Mouse (Mus musculus) cerebellum, adult 18-20 months (tissue): ENCODE measurements at regions not wholly inside any gene's neighbourhood (a gene's known extent, or its start where the extent isn't known, plus 50 kb on each side); places are given as distances from the start of the nearest gene placed in this dataset.

Source experiments
- DNase-seq, 2 experiments: peaks; one replicate each; pipeline ENCODE4 v3.0.0; 2021

DNA sequence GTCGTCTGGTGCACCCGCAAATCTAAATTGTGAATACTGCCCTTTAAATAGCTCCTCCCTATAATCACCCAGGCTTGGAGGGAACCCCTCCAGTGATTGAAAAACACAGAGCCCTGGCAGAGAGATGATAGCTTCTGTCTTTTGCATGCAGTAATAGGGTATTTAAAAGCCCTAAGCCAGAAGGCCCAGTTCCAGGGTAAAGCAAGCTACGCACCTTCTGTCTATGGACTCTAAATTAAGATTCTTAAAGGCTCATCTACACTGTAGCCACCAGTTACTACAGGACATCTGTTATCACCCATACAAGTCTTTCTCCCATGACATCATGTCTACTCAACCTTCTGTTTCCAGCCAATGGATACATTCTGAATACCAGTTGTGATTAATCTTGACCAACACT, 167.8 kb downstream of the Gm11361 start:
- DNase-seq, result no peak

- no peak for DNase-seq
These were observed 167.2 kb downstream of the Gm11361 start for GRCm38 (mm10) chr13:28424446-28425059.

DNA sequence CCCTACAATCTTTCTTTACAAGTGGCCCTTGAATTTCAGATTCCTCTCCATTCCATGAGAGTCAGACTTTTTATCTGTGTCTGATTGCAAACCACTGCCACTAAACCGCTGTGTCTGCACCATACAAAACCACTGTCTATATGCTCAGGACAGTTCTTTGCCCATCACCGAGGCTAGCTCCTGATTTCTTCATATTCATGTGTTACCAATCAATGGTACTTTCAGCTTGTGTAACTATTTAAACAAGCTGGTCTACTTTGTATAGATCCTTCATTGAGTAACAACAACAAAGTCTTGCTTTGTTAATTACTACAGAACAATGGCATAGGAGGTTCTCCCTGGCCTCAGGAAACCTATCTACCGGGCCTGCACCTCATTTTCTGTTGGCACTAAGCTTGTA, 164.0 kb downstream of the Gm11361 start:
- DNase-seq, result no peak

DNA sequence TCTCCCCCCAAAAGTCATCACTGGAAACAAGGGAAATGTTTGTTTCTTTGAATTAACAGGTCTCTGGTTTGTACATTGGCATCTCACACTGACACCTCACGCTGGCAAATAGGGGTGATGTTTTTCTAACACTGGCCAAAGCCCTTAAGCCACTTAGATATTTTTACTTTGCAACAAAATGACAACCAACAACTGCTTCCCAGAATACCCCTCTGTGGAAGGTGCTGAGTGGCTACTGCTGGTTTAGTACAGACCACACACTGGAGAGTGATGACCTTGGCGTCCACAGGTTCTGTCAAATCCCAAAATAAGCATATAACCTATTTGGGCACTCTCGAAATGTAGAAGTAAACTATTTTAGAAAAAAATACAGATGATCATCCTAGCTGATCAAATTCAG, 163.3 kb downstream of the Gm11361 start:
- DNase-seq, result no peak

DNA sequence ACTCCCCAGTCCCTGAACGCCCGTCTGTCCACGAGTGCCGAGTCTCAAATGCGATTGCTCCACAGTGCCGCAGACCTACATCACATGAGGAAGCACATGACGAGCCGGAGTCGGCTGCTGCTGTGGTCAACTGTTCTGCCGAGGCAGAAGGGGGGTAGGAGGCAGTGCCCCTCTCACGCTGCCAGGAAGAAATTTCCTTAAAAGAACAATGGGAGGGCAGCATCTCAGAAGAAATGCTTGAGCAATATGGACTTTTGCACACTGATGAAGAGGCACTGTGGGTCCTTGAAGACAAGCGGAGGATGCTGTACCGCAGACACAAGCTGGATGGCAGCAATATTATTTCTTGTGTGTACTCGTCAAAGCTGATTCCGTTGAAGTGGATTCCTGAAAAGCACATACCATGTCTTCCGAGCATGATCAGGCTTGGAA, 162.6 kb downstream of the Gm11361 start:
- DNase-seq, result peak; percentile 73 to 76

DNA sequence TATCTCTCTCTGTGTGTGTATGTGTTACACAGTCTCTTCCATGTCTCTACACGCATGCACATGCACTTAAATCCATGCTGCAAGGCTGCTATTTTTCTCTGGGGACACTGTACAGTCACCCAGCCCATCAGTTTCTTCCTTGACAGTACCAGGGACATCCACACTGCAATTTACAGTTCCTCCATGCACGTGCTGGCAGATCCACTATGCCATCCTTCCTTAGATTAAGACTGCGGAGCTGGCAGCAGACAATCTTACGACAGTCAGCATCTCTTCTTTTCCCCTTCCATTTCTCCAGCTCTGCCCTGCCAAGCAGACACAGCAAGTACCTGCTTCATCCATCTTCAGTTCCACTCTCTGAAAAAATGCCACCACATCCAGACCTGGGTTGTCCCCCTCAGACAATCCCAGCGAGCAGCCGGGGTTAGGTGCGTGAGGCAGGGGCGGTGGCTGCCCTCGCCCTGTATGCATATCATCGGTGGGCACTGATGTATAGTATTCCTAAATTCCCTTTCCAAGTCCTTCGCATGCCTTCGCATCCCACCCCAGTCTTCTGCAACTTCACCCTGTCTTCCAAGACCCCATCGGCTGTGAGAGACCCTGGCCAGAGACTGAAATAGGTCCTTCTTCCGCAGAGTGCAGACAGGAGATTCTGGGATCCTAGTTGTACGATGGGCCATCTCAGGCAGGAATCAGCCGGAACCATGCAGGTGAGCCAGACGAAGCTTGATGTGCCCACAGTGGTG, 161.8 kb downstream of the Gm11361 start:
- peak; percentile 22 to 37 for DNase-seq

- peak; percentile 28 to 47 for DNase-seq
These were observed 160.9 kb downstream of the Gm11361 start for GRCm38 (mm10) chr13:28417929-28418881.

GRCm38 (mm10) chr13:28417431-28417928, 160.2 kb downstream of the Gm11361 start:
- DNase-seq, result peak; percentile 20 to 36

DNA sequence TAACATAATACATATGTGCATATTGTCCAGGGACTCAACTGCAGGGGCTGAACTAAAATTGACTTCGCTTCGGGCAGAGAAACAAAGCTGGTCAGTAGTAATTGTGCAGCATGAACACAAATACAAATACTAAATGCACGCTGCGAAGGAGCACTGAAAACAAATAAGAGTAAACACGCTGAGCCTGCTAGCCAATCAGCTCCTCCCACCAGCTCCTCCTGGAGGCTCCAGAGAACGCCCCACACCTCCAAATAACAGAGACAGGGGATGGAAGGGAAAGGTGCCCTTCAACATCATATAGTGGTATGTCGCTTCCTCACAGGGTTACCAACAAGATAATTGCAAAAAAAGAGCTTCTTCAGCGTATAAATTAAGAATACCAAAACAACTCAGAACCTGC, 159.6 kb downstream of the Gm11361 start:
- peak; percentile 49 to 67 for DNase-seq

GRCm38 (mm10) chr13:28416231-28416630, 158.9 kb downstream of the Gm11361 start:
- DNase-seq, result peak; percentile 52 to 61

DNA sequence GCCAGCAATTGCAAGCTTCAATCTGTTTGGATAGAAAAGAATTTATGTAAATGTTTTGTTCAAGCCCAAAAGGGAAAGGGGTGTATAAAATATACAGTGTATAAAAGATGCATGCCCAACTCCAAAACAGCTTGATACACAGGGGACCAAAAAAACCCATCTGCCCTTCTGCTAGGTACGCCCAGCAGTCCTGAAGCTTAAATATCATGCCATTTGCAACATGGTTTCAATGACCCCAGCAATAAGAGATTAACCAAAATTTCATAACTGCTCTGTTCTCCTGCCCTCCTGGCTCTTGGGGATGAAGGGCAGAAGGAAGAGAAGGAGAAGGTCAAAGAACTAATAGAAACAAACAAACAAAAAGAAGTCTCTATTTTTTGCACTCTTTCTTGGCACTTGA, 158.4 kb downstream of the Gm11361 start:
- DNase-seq, result peak in 1 of 2 experiments; percentile 19

DNA sequence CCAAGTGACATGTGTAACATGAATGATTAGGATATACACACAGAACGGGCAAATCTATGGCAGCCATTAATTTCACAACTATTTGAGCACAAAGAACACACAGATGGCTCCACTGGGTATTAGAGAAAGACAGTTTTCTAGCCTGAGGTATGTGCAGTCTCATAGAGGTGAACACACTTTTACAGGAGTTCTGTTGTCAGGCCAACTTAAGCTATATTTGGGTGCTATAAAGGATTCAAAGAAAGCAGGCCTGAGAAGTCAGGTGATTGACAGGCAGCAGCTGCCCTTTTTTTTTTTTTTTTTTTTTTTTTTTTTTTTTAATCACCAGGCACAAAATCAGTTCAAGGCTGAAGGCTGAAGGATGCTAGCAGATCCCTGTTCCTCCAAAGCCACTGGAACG, 153.0 kb downstream of the Gm11361 start:
- DNase-seq, result no peak

DNA sequence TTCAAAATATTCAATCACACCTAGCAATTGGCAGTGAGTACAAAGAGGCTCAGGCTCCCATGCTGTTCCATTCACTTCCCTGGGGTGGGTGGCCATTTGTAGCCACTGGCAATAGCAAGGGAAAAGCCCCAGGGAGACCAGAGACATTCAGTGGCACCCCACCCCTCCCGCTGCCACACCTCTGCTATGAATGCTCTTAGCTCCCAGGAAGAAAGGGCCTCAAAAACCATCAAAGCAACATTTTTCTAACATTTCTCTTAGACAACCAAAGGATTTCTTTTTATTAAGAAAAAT, 152.2 kb downstream of the Gm11361 start:
- no peak for DNase-seq

- DNase-seq, result no peak
These were observed 151.7 kb downstream of the Gm11361 start for GRCm38 (mm10) chr13:28408868-28409608.

DNA sequence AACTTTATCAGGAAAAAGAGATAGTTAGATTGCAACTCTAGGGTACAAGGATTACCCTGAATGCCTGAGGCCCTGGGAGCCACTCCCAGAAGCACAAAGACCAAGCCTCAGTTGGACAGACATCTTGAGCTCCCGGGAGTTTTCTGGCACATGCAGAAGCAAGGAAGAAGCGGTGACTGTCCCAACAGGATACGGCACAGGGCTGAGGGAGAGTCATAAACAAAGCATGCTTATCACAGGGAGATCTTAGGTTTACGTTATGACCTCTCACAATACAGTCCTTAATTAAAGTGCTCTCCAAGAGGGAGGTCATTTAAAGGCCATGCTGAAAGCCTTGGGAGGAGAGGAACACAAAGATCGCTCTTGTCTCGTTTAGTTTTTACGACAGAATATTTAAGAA, 143.1 kb downstream of the Gm11361 start:
- no peak for DNase-seq
